Mouse (Mus musculus): Measurements from ENCODE around the gene Hjurp. TPM values are rescaled to one million over a fixed set of nuclear protein-coding genes. Genes with fewer than 3 reads are reported as not detected.

The Hjurp gene
- polyA plus RNA-seq, 1 experiment from 2014 or later = 102 TPM

DNA sequence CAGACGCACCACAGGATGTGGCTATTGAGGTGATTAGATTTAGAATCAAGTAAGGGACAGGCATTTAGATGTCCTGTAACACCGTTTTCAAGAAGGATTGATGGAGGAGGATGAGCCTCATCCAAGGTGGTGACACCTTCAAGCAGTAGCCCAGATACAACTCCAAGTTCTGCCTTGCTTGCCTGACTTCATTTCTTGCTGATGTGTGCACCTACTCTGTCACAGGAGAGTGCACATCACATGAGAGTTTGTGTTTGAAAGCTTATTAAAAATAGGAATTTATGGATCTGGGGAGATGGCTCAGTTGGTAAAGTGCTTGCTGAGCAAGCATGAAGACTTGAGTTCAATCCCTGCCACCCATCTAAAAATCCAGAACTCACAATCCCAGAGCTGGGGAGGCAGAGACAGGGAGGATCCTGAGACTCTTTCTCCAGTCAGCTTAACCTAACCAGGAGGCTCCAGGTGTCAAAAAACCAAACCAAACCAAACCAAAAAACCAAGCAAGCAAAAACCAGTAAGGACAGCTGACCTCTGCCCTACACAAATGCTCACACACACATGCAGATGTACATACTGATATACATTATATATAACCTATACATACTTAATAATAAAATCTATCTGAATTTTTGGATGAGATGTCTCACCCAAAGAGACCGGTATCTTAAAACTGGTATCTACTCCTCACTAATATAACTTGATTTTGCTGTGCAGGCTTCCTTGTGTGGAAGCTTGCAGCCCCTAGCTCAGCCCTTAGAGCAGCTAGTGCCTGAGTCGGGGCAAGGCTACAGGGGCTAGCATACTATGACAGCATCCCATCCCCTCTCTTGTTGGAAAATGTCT, 21.5 kb upstream of the Hjurp start:
- DNase-seq (ENCODE audit: low spot score) = peak; percentile 21

DNA sequence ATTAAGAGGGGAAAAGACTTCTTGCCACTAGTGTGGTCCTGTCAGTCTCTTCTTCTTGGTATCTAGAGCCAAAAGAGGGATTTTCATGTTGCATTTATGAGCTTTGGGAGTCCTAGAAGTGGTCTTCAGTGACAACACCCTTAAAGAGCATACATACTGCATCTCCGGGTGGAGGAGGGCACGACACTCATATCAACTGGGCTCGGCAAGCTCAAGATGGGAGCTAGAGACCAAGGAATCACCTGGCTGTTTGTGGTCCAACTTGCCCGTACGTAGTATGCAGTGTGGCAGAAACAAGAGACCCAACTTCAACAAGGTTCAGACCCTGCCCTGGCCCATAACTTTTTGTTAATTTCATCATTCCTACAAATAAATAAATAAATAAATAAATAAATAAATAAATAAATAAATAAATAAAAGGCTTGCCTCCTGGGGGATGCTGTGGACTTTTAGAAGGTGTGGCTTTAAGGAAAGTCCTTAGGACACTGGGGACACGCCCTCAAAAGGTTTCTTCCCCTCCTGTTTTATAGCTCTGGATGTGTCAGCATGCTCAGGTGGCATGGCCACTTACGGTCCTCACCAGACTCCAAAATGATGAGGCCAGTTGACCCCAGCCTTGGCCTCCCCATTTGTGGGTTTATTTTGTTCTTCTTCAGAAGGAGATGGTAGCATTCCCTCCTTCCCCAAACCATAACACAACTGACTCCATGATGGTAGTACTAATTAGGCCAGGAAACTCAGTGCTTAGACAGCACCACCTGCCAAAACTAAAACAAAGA, 20.2 kb upstream of the Hjurp start:
- peak; percentile 17 for DNase-seq (ENCODE audit: low spot score)

DNA sequence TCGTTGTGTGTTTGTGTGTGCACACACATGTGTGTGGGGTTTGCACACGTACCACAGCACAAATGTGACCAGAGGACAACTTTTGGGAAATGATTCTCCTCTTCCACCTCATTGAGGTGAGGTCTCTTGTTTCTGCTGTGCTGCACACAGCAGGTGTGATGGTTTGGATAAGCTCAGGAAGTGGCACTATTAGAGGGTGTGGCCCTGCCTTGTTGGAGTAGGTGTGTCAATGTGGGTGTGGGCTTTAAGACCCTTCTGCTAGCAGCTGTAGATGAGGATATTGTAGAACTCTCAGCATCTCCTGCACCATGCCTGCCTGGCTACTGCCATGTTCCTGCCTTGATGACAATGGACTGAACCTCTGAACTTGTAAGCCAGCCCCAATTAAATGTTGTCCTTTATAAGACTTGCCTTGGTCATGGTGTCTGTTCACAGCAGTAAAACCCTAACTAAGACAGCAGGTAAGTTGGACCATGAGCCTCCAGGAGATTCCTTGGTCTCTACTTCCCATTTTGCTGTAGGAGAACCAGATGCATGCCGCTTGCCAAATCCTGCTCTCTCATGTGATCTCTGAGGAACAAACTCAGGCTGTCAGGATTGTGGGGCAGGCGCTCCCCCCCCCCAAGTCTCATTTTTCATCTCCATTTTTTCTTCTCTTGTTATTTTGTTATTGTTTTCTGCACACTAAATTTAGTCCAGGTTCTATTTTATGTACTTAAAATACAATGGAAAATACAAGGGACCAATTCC, 18.9 kb upstream of the Hjurp start:
- DNase-seq (ENCODE audit: low spot score) = peak; percentile 2

DNA sequence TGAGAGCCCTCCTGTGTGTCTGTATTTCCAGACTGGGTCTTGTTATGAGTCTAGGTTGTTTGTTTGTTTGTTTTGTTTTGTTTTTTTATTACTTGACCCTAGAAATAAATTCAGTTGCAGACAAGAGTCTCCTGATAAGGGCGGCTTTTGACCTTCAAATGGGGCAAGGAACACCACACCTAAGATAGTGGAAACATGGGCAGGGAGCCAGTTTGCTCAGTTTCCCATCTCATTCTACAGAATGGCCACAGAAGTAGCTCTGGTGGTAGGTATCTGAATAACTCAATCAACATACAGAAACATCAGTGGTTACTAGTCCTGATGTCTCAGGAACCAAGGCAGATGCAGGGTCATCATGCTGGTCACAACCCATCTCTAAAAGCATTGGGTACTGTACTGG, 17.2 kb upstream of the Hjurp start:
- DNase-seq (ENCODE audit: low spot score) = no peak

DNA sequence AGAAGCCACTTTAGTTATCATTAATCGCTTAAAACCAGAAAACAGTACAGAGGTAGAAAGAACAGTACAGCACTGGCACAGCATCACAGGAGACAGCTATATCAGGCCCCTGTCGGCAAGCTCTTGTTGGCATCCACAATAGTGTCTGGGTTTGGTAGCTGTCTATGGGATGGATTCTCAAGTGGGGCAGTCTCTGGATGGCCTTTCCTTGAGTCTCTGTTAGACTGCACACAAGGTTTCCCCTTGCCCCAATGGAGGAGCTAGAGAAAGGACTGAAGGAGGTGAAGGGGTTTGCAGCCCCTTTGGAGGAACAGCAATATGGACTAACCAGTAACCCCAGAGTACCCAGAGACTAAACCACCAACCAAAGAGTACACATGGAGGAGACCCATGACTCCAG, 14.6 kb upstream of the Hjurp start:
- DNase-seq (ENCODE audit: low spot score) = no peak

DNA sequence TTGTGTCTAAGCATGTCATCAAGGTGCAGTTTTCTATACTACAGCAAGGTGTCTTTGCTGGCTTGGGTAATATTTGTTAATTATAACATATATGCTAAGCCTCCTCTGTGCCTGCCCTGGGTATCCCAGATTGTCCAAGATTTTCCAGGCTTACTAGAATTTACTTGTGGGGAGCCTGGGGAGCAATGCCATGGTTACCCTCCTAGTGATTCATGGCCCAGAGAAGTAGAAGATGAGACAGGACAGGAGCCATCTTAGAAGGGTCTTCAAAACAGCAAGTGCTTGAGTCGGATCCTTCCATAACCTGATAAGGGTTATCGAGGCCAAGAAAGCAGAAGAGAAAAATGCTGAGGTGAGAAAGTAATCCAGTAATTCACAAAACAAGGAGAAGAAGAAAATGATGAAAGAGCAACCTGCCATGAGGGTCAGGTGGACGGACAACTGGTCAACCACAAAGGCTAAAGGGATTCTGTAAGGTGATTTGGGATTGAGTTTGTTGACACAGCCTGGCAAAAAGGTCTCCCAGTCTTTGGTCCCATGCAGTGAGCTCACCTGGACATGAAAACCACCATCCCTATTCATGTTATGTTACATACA, 14.1 kb upstream of the Hjurp start:
- no peak for DNase-seq (ENCODE audit: low spot score)

DNA sequence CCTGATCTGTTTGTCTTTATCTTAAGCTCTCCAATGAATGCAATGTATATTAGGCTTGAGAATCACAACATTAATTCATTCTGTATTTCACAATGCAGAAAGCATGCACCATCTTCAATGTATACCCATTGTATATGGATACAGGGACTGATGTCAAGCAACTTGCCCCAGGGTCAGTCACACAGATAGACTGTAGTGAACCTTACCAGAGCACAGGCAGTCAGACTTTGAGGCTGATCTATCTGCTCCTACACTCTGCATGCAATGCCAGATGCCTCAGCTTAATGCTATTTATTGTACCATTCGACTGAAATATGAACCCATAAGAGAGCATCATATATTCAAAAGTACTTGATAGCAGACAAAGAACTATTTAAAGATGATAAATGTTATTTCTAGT, 13.1 kb upstream of the Hjurp start:
- DNase-seq (ENCODE audit: low spot score) = no peak

DNA sequence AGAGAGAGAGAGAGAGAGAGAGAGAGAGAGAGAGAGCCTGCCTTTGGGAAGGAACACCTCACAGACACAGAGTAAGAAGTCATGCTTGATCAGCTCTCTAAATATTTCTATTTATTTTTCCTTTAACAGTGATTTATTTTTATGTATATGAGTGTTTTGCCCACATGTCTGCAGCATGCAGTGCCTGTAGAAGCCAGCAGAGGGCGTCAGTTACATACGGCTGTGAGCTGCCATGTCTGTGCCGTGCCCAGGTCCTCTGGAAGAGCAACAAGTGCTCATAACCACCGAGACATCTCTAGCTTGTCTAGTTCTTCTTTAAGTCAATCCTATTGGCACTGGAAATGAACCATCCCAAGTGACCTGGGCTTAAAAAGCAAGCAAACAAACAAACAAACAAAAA, 12.5 kb upstream of the Hjurp start:
- peak; percentile 81 for DNase-seq (ENCODE audit: low spot score)

DNA sequence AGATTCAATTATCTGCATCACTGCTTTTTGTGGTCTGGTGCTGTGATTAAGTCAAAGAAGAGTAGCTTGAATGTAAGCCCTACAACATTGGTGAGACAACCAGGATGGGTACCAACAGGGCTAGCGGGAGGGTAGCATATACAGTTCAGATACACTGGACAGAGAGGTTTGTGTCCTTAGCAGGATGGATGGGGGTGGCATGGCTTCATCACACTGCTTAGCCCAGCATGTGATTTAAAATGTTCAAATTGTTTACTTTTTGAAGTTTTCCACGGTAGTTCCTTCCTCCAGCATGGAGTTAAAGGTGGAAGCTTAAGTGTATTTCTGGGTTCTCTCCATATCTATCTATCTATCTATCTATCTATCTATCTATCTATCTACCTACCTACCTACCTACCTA, 11.7 kb upstream of the Hjurp start:
- no peak for DNase-seq (ENCODE audit: low spot score)

DNA sequence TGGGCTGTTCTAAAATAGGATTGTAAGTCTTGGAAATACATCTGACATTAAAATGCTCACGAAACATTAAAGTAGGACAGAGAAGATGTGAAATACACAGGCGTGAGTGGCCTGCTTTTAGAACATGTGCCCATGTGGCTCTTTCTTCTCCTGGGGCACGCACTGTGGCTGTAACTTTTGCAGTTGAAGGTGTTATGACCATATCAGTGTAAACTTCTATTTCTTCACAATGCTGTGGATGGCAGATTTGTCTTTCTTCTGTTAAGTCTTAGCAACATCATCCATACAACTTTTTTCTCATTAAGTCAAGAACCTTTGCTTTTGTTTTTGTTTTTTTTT, 11.3 kb upstream of the Hjurp start:
- DNase-seq (ENCODE audit: low spot score) = no peak

DNA sequence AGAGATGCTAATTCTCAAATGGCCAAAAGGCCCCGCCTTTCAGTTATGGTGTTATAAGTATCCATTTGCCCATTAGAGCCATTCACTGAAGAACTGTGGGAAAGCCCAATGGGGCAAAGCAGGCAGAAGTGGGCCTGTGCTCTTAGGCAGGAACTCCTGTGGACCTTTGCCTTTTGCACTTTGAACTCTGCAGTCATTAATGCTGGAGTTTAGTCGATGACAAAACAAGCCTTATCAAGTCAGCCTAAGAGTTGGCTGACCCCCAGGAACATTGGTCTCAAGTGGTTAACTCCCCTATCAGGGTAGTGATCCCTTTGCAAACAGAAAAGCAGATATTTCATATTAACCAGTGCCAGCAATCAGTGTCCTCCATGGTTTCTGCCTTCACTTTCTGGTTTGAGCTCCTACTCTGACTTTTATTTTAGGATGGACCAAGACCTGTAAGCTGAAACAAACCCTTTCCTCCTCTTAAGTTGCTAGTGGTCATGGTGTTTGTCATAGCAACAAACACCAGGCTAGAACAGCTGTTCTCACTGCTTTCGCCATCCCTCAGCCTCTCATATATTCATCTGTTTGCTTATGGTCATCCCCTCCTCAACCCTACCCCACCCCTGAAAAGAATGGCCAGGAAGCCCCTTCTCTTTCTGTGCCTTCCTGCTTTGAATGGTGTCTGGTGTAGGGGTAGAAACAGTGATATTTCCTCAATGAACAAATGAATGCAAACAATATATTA, 10.8 kb upstream of the Hjurp start:
- DNase-seq (ENCODE audit: low spot score) = no peak

DNA sequence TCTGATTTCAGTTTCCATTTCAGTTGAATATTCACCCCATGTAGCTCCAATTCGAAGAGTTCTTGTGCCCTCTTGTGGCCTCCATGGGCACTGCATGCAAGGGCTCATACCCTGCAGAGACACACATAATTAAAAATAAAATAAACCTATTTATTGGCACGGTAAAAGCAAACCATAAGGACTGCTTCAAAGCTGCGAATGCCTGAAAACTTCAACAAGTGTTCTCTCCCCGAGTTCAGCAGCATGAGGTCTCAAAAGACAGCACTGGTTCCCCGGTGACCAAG, 10.2 kb upstream of the Hjurp start:
- peak; percentile 79 for DNase-seq (ENCODE audit: low spot score)

DNA sequence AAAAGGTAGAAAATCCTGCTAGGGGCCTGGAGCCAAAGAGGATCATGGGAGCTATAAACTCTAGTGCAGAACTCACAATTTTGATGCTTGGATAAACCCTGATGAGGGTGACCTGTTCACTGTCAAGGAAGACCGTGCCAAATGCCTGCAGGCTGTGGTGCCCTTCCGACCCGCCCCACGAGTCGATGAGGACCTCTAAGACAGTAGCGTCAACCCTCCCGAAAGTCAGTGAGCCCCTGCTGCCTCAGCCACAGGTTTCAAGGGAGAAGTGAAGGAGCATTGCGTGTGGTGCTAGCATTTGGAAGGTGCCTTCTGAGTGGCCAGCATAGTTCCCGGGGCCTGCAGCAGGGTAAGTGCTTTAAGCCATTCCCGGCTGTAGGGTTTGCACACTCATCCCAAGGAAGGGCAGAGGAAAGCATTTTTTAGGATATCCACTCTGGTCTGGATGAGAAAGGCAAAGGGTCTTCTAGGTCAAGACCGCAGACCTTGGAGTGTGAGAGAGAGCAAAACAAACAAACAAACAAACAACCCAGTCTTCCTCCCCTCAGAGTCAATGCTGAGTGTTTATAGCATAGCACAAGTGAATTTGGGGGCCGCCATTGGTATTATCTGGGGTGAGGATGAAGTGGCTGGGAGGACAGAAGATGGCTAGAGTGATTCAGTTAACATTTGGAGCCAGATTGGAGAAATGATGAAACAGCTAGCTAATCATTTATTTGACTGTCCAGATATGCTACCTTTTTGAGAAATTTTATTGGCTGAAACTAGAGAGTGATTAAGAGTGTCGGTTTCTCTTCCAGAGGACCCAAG, 9.7 kb upstream of the Hjurp start:
- no peak for DNase-seq (ENCODE audit: low spot score)

DNA sequence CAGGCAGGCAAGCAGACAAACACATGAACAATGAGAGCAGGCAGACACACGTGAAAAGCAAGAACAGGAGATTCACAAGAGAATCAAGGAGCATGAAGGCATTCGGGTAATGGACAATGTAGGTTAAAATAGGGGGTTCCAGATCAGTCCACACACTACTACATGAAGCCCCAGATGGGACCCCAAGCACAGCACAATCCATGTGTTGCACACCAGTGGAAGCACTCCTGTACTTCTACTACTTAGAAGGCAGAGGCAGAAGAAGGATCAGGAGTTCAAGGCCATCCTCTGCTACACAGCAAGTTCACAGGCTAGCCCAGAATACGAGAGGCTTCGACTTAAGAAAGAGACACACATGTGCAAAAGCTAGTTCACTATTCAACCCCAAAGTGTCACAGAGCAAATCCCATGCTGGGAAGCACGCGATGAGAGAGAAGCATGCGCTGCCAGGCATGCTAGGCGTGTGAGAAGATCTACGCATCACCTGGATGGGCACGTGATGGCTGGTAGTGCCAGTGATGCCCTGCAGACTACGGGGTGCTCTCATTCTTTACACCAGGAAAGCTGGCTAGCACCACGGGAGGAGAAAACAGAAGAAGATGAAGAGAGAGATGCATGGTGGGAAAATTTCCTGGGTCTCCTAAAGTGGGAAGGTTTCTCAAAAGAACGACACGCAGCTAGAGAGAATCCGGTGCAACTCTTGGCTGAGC, 8.9 kb upstream of the Hjurp start:
- no peak for DNase-seq (ENCODE audit: low spot score)

DNA sequence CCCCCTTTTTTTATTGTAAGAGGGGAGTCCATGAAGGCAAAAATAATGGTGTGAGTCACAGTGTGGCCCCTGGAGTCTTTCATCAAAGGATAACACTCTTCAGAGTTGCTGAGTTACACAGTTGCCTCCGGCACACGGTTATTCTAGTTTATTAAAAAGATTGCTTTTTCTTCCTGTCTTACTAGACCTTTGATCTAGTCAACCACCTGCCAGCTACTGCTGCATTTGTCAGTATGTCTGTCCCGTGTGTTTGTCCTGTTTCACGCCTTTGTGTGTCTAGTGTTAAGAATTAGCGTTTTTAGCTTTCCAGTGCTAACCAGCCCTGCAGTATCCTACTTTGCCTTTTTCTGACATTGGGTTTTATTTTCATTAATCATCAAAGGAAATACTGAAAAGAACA, 8.2 kb upstream of the Hjurp start:
- no peak for DNase-seq (ENCODE audit: low spot score)

DNA sequence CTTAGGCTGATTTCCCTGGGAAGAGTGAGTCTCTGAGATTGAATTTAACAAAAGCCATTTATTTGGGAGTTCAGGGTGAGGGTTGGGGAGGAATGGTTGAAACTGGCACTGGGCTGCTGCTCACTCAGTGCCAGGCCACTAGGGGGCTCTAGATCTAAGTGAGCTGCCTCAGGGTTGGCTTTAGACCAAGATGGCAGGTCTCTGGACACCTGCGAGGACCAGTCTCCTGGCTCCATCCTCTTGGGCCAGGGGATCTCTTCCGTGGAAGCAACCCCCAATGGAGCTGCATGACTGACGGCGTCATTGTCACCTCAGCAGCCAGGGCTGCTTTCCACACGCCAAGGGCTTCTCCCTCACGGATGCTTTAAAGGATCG, 7.5 kb upstream of the Hjurp start:
- peak; percentile 59 for DNase-seq (ENCODE audit: low spot score)

DNA sequence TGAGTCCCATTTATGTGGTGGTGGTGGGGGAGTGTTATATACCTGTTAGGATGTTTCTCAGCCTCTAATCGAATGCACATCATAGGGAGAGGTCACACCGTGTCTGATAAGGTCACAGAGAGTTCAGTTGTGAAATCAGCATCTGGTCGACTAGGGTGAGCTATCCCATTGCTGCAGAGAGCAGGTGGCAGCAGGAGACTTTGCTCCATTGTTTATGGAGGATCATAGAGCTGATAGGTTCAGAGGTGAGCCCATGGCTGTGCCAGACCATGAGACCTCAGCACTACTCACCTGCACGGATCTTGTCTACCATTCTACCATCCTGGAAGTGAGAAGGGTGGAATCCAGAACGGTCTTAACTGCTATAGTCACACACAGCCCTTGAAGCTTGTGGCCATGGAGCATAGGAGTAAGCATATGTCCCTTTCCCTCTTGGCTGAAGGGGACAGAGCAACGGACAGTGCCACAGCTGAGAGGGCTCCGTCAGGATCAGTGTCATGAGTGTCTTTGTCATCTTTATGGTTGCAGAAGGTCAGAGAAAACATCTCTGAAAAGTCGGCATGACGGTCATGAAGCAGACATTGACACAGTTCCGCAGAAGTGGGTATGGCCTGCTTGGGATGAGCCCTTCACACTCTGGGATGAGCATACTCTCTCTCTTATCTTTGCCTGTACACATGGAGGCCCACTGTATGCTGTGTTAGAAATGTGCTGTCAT, 7.0 kb upstream of the Hjurp start:
- DNase-seq (ENCODE audit: low spot score) = no peak

DNA sequence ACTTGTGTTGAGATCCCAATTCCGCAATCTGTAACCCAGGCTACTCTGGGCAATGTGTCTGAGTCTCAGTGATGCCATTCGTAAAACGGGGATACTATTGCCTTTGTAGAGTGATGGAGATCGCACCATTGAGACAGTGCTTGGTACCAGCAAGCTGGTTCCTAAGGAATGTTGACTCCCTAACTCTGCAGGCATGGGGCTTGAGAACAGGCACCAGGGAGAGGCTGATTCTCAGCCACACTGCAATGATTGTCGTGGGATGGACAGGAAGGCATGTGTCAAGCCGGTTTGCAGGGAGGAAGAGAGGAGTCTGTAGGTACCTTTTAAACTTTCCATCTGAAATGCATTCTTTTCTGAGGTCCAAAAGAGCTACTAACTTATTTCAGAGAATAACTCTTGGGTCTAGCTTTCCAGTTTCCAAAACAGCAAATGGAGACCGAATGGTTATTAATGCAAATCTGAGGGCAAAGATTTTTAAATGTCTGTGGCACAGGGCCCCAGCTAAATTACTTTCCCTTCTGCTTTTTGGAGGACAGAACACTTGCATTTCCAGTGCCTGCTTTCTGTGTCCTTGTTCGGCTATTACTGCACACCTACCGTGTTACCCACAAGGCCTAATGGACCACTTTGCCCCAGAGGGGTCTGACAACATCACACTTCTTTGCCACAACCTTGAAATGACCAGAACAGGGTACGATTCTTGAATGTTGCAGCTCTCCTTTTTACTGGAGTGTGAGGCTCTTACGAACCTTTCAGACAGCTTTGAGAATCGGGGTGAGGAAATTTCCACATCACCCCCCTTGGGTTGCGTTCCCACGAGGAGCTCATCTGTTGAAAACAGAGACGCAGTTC, 6.2 kb upstream of the Hjurp start:
- no peak for DNase-seq (ENCODE audit: low spot score)

All from thymus, postnatal 0 days (tissue).